Mouse (Mus musculus): ENCODE measurements around the gene Asb10. TPM values are rescaled to one million over a fixed set of nuclear protein-coding genes. Genes with fewer than 3 reads are reported as not detected.
"Not testable (repeated sequence)": the region's sequence is repeated elsewhere in the genome, so short reads cannot be mapped to it uniquely, and the experiment has no call there.

Asb10 gene
- total and polyA plus RNA-seq, 2 experiments = 0.10 TPM; not detected in 1

DNA sequence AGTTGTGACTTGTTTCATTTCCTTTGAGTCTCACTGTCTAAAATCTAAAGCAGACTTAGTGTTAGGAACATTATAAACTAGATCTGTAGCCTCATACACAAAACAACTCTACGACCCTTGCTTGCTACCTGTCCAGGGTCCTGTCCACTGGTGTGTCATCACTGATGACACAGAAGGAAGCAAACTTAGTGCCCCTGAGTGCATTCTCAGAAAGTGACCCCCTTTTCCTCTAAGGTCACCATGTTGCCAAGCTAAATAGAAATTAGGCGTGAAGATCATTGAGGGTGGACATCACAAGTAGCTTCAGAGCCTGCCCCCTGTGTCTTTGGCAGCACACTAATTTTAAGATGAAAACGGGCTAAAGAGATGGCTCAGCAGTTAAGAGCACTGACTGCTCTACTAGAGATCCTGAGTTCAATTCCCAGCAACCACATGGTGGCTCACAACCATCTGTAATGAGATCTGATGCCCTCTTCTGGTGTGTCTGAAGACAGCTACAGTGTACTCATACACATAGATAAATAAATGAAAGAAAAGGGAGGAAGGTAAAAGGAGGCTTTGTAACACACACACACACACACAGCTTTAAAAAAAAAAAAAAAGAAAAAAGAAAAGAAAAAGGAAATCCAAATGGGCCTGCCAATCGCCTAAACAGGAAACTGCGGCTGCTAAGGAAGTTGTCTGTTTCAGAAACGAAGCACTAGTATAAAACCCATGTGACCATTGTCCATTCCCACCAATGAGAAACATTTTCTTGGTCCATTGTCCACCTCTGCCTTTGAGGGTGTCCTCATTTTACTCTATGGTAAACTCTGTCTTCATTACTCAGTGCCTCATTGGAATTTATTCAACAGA is 37.6 kb upstream of the Asb10 start:
- H3K4me3 ChIP-seq (ENCODE audit: insufficient read depth, low read depth, low read length) = peak overlapping the region; percentile 58
- TF ChIP-seq POLR2A (IDR thresholded peaks at IDR 0.05; ENCODE audit: extremely low read depth, insufficient read depth, low read length) (no peak), CTCF (IDR thresholded peaks at IDR 0.05; ENCODE audit: low read depth, low read length) (no peak)

GRCm38 (mm10) chr5:24577183-24577929 is 36.6 kb upstream of the Asb10 start, which contains the start of gene Abcf2:
Gene Abcf2, minus strand, starts transcription at chr5:24577467.
- Histone ChIP-seq H3K4me3 (ENCODE audit: insufficient read depth, low read depth, low read length) (peak within 1 kb of the TSS; percentile 81), H3K9ac (ENCODE audit: low read depth, low read length) (peak within 1 kb of the TSS; percentile 79), H3K27me3 (ENCODE audit: control insufficient read depth, insufficient read depth, low read length) (no peaks in the 10 kb centered on the region), H3K36me3 (ENCODE audit: control insufficient read depth, insufficient read depth, low read length) (peaks cover 19% of the 10 kb centered on the region), H3K79me2 (ENCODE audit: control insufficient read depth, insufficient read depth, low read length) (peaks cover 8% of the 10 kb centered on the region; the same call in 1 of the 2 replicates), H3K27ac (replicated peaks; ENCODE audit: insufficient read depth, low read depth, low read length) (peak within 1 kb of the TSS; percentile 74), H3K4me1 (ENCODE audit: control insufficient read depth, insufficient read depth, low read length) (peaks cover 6% of the 10 kb centered on the region)
- DNase-seq (ENCODE audit: extremely low read depth, low read depth, low spot score) = peak; percentile 100
- WGBS = under 1% methylated on average over 48 of the region's 48 CpGs
- TF ChIP-seq CTCF (IDR thresholded peaks at IDR 0.05; ENCODE audit: low read depth, low read length) (no peak), POLR2A (IDR thresholded peaks at IDR 0.05; ENCODE audit: extremely low read depth, insufficient read depth, low read length) (peak; percentile 79)

More for the DNA sequence above, 37.6 kb upstream of the Asb10 start:
- peaks cover 6% of the 10 kb centered on the region for H3K4me1 ChIP-seq (ENCODE audit: control insufficient read depth, insufficient read depth, low read length)
- H3K27me3 ChIP-seq (ENCODE audit: control insufficient read depth, insufficient read depth, low read length) = no peaks in the 10 kb centered on the region
- peaks cover 9% of the 10 kb centered on the region; the same call in 1 of the 2 replicates for H3K36me3 ChIP-seq (ENCODE audit: control insufficient read depth, insufficient read depth, low read length)
- no peak for DNase-seq (ENCODE audit: extremely low read depth, low read depth, low spot score)
- H3K27ac ChIP-seq (replicated peaks; ENCODE audit: insufficient read depth, low read depth, low read length) = peak overlapping the region; percentile 74
- WGBS = 60% methylated on average over 6 of the region's 6 CpGs
- H3K9ac ChIP-seq (ENCODE audit: low read depth, low read length) = peak overlapping the region; percentile 19; the same call in 1 of the 2 replicates
- peaks cover 8% of the 10 kb centered on the region; the same call in 1 of the 2 replicates for H3K79me2 ChIP-seq (ENCODE audit: control insufficient read depth, insufficient read depth, low read length)

DNA sequence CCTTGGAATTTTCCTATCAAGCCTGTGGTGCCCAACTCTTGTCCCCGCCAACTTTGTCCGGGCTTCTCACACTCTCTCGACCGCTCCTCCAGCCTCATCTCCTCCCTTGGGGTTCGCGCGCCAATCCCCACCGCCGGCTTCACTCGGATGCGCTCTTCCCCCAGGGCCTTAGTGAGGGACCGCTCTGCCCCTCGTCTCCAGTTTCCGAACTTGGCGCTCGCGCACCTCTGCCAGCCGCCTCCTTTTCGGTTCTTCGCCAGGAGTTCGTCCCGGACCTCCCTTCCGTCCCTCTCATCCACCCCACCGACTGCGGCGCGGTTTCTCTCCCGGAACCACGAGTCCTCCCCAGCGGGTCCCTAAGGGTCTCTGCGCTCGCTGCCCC is 36.0 kb upstream of the Asb10 start:
- WGBS = under 1% methylated on average over 32 of the region's 32 CpGs
- DNase-seq (ENCODE audit: extremely low read depth, low read depth, low spot score) = no peak
- peak overlapping the region; percentile 58 for H3K27ac ChIP-seq (replicated peaks; ENCODE audit: insufficient read depth, low read depth, low read length)
- peak overlapping the region; percentile 81 for H3K4me3 ChIP-seq (ENCODE audit: insufficient read depth, low read depth, low read length)
- peak overlapping the region; percentile 79 for H3K9ac ChIP-seq (ENCODE audit: low read depth, low read length)
- TF ChIP-seq CTCF (IDR thresholded peaks at IDR 0.05; ENCODE audit: low read depth, low read length) (no peak), POLR2A (IDR thresholded peaks at IDR 0.05; ENCODE audit: extremely low read depth, insufficient read depth, low read length) (no peak)
- peaks cover 8% of the 10 kb centered on the region; the same call in 1 of the 2 replicates for H3K79me2 ChIP-seq (ENCODE audit: control insufficient read depth, insufficient read depth, low read length)
- peaks cover 24% of the 10 kb centered on the region for H3K36me3 ChIP-seq (ENCODE audit: control insufficient read depth, insufficient read depth, low read length)
- no peaks in the 10 kb centered on the region for H3K27me3 ChIP-seq (ENCODE audit: control insufficient read depth, insufficient read depth, low read length)
- H3K4me1 ChIP-seq (ENCODE audit: control insufficient read depth, insufficient read depth, low read length) = peaks cover 6% of the 10 kb centered on the region

DNA sequence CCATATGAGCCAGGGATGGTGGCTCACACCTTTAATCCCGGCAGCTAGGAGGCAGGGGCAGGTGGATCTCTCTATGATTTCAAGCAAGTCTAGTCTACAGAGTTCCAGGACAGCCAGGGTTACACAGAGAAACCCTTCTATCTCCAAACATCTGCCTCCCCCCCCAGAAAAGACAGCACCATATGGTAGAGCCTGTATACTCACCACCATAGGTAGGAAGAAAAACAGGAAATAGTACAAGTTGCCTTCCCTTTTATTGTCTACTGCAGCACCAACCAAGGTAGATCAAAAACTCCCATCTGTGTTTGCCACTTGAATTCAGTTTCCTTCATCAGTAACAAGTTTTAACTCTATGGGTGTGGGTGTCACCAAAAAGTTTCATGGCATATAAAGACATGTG is 35.2 kb upstream of the Asb10 start:
- DNase-seq (ENCODE audit: extremely low read depth, low read depth, low spot score) = no peak
- Histone ChIP-seq H3K9ac (ENCODE audit: low read depth, low read length) (no peak overlapping the region), H3K36me3 (ENCODE audit: control insufficient read depth, insufficient read depth, low read length) (peaks cover 28% of the 10 kb centered on the region), H3K27me3 (ENCODE audit: control insufficient read depth, insufficient read depth, low read length) (no peaks in the 10 kb centered on the region), H3K27ac (replicated peaks; ENCODE audit: insufficient read depth, low read depth, low read length) (no peak overlapping the region), H3K79me2 (ENCODE audit: control insufficient read depth, insufficient read depth, low read length) (peaks cover 8% of the 10 kb centered on the region; the same call in 1 of the 2 replicates), H3K4me3 (ENCODE audit: insufficient read depth, low read depth, low read length) (no peak overlapping the region), H3K4me1 (ENCODE audit: control insufficient read depth, insufficient read depth, low read length) (peaks cover 6% of the 10 kb centered on the region)
- WGBS = 88% methylated on average over 1 of the region's 1 CpGs
- TF ChIP-seq POLR2A (IDR thresholded peaks at IDR 0.05; ENCODE audit: extremely low read depth, insufficient read depth, low read length) = no peak
- no peak for TF ChIP-seq CTCF (IDR thresholded peaks at IDR 0.05; ENCODE audit: low read depth, low read length)

DNA sequence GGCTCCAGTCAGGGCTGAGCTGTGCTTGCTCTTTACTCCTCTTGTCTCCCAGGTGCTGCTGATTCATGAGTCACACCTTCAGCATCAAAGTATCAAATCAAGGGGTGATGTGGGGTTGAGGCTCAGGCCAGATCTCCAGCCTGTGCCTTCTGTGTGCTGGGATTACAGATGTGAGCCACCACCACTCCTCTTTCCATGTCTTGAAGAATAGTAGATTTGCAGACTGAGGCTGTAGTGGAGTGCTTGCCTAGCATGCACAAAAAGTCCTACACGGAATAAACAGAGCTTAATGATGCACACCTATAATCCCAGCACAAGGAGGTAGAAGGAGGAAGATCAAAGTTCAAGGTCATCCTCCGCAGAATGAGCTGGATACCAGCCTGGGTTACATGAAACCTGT is 15.9 kb upstream of the Asb10 start, which contains the start of gene 4931409K22Rik:
TSS of gene 4931409K22Rik (minus strand) at position 101 of the 400 bp plus-strand sequence.
- H3K79me2 ChIP-seq (ENCODE audit: control insufficient read depth, insufficient read depth, low read length) = no peaks in the 10 kb centered on the region
- 53% methylated on average over 2 of the region's 2 CpGs for WGBS
- no peak within 1 kb of the TSS for H3K4me3 ChIP-seq (ENCODE audit: insufficient read depth, low read depth, low read length)
- H3K27ac ChIP-seq (replicated peaks; ENCODE audit: insufficient read depth, low read depth, low read length) = no peak within 1 kb of the TSS
- no peaks in the 10 kb centered on the region for H3K4me1 ChIP-seq (ENCODE audit: control insufficient read depth, insufficient read depth, low read length)
- H3K27me3 ChIP-seq (ENCODE audit: control insufficient read depth, insufficient read depth, low read length) = no peaks in the 10 kb centered on the region
- no peak for DNase-seq (ENCODE audit: extremely low read depth, low read depth, low spot score)
- no peaks in the 10 kb centered on the region for H3K36me3 ChIP-seq (ENCODE audit: control insufficient read depth, insufficient read depth, low read length)
- H3K9ac ChIP-seq (ENCODE audit: low read depth, low read length) = no peak within 1 kb of the TSS
- TF ChIP-seq POLR2A (IDR thresholded peaks at IDR 0.05; ENCODE audit: extremely low read depth, insufficient read depth, low read length) (no peak), CTCF (IDR thresholded peaks at IDR 0.05; ENCODE audit: low read depth, low read length) (no peak)

DNA sequence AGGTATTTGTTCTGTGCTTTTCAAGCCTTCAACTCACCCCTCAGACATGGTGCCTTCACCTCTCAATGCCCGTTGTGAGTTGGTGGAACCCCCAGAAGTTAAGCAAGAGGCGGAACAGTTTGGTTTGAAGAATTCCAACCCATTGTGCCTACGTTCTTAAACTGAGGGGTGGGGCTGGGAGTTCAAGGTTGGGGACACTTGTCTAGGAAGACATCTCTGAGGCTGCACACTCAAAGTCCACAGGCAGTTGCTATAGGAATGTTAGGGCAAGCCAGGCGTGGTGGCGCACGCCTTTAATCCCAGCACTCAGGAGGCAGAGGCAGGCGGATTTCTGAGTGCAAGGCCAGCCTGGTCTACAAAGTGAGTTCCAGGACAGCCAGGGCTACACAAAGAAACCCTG is 14.6 kb upstream of the Asb10 start:
- WGBS = 89% methylated on average over 7 of the region's 7 CpGs
- not testable (repeated sequence) for H3K27ac ChIP-seq (replicated peaks; ENCODE audit: insufficient read depth, low read depth, low read length); H3K4me1 ChIP-seq (ENCODE audit: control insufficient read depth, insufficient read depth, low read length); DNase-seq (ENCODE audit: extremely low read depth, low read depth, low spot score); H3K27me3 ChIP-seq (ENCODE audit: control insufficient read depth, insufficient read depth, low read length); H3K4me3 ChIP-seq (ENCODE audit: insufficient read depth, low read depth, low read length); H3K9ac ChIP-seq (ENCODE audit: low read depth, low read length); H3K36me3 ChIP-seq (ENCODE audit: control insufficient read depth, insufficient read depth, low read length); H3K79me2 ChIP-seq (ENCODE audit: control insufficient read depth, insufficient read depth, low read length)
